Mouse (Mus musculus): ENCODE results near the gene Etnk1.

The Etnk1 gene

GRCm38 (mm10) chr6:143208880-143209279 is 41.9 kb downstream of the Etnk1 start:
- DNase-seq (ENCODE audit: low read depth in 2 of 2, low spot score in 2 of 2): no peak

GRCm38 (mm10) chr6:143212766-143213165 is 45.7 kb downstream of the Etnk1 start:
- no peak for DNase-seq (ENCODE audit: low read depth in 2 of 2, low spot score in 2 of 2)

GRCm38 (mm10) chr6:143213461-143213860 is 46.4 kb downstream of the Etnk1 start:
- DNase-seq (ENCODE audit: low read depth in 2 of 2, low spot score in 2 of 2): no peak

- DNase-seq (ENCODE audit: low read depth in 2 of 2, low spot score in 2 of 2): no peak
Observed at GRCm38 (mm10) chr6:143216221-143216620, 49.2 kb downstream of the Etnk1 start.

- DNase-seq (ENCODE audit: low read depth in 2 of 2, low spot score in 2 of 2): peak; percentile 26 to 57
Observed at GRCm38 (mm10) chr6:143219347-143219746, 52.3 kb downstream of the Etnk1 start.

GRCm38 (mm10) chr6:143221245-143221644 is 54.2 kb downstream of the Etnk1 start:
- DNase-seq (ENCODE audit: low read depth in 2 of 2, low spot score in 2 of 2): no peak

- DNase-seq (ENCODE audit: low read depth in 2 of 2, low spot score in 2 of 2): no peak
Observed at GRCm38 (mm10) chr6:143224057-143224456, 57.0 kb downstream of the Etnk1 start.

GRCm38 (mm10) chr6:143224885-143225284 is 57.9 kb downstream of the Etnk1 start:
- no peak for DNase-seq (ENCODE audit: low read depth in 2 of 2, low spot score in 2 of 2)

GRCm38 (mm10) chr6:143228696-143229095 is 61.7 kb downstream of the Etnk1 start:
- DNase-seq (ENCODE audit: low read depth in 2 of 2, low spot score in 2 of 2): no peak

- DNase-seq (ENCODE audit: low read depth in 2 of 2, low spot score in 2 of 2): no peak
Observed at GRCm38 (mm10) chr6:143229906-143230305, 62.9 kb downstream of the Etnk1 start.

- no peak for DNase-seq (ENCODE audit: low read depth in 2 of 2, low spot score in 2 of 2)
Observed at GRCm38 (mm10) chr6:143230888-143231287, 63.9 kb downstream of the Etnk1 start.

- no peak for DNase-seq (ENCODE audit: low read depth in 2 of 2, low spot score in 2 of 2)
Observed at GRCm38 (mm10) chr6:143232718-143233117, 65.7 kb downstream of the Etnk1 start.

- DNase-seq (ENCODE audit: low read depth in 2 of 2, low spot score in 2 of 2): no peak
Observed at GRCm38 (mm10) chr6:143234868-143235267, 67.8 kb downstream of the Etnk1 start.

GRCm38 (mm10) chr6:143239362-143240074 is 72.5 kb downstream of the Etnk1 start:
- no peak for DNase-seq (ENCODE audit: low read depth in 2 of 2, low spot score in 2 of 2)

GRCm38 (mm10) chr6:143243191-143243590 is 76.2 kb downstream of the Etnk1 start:
- no peak for DNase-seq (ENCODE audit: low read depth in 2 of 2, low spot score in 2 of 2)

- no peak for DNase-seq (ENCODE audit: low read depth in 2 of 2, low spot score in 2 of 2)
Observed at GRCm38 (mm10) chr6:143257921-143258320, 90.9 kb downstream of the Etnk1 start.

- DNase-seq (ENCODE audit: low read depth in 2 of 2, low spot score in 2 of 2): no peak
Observed at GRCm38 (mm10) chr6:143259169-143259629, 92.2 kb downstream of the Etnk1 start.

- no peak for DNase-seq (ENCODE audit: low read depth in 2 of 2, low spot score in 2 of 2)
Observed at GRCm38 (mm10) chr6:143259870-143260559, 93.0 kb downstream of the Etnk1 start.

- no peak for DNase-seq (ENCODE audit: low read depth in 2 of 2, low spot score in 2 of 2)
Observed at GRCm38 (mm10) chr6:143260560-143261288, 93.7 kb downstream of the Etnk1 start.

GRCm38 (mm10) chr6:143261289-143261665 is 94.3 kb downstream of the Etnk1 start:
- DNase-seq (ENCODE audit: low read depth in 2 of 2, low spot score in 2 of 2): no peak

- no peak for DNase-seq (ENCODE audit: low read depth in 2 of 2, low spot score in 2 of 2)
Observed at GRCm38 (mm10) chr6:143265482-143265881, 98.5 kb downstream of the Etnk1 start.

GRCm38 (mm10) chr6:143279222-143279621 is 112.2 kb downstream of the Etnk1 start:
- DNase-seq (ENCODE audit: low read depth in 2 of 2, low spot score in 2 of 2): no peak

Data from CD8-positive naive resting alpha-beta T cell, adult 2 months (primary cell).